Mouse (Mus musculus) lung, postnatal 0 days (tissue): ENCODE results near the gene Slc41a2.

Experiments used
- CTCF ChIP-seq: IDR thresholded peaks from 2 replicates; pipeline ENCODE4 v1.5.1; 2016; ENCODE audit warnings: antibody characterized with exemption, mild to moderate bottlenecking
- EP300 ChIP-seq: IDR thresholded peaks from 2 replicates; pipeline ENCODE4 v1.6.1; 2016; ENCODE audit warnings: antibody characterized with exemption, mild to moderate bottlenecking, control low read depth

GRCm38 (mm10) chr10:83210122-83210521 is 127.6 kb downstream of the Slc41a2 start:
- TF ChIP-seq CTCF (no peak), EP300 (no peak)
